Mouse (Mus musculus) adrenal gland, adult 10 weeks (tissue): ENCODE measurements around the gene Cbs. TPM values are rescaled to one million over a fixed set of nuclear protein-coding genes. Genes with fewer than 3 reads are reported as not detected.

Experiments
- polyA plus RNA-seq: library from polyadenylated mRNA; stranded (reverse); fragments of 350-450 nt; fragmentation: Illumina TruSeq; extraction: RNeasy Lipid Tissue Mini Kit (QIAGEN cat#74804); gene quantifications from one replicate; pipeline ENCODE4 v1.2.3, GENCODE M21; 2014; ENCODE audit warnings: low read depth, low replicate concordance

The Cbs gene
- 1.0 TPM for polyA plus RNA-seq

GRCm38 (mm10) chr17:31636942-31637811, at the start of gene Cbs:
Gene Cbs (minus strand): TSS chr17:31637238.

GRCm38 (mm10) chr17:31677507-31677906, 40.5 kb upstream of the Cbs start, which contains the start of gene Cryaa:
Gene Cryaa (plus strand): TSS chr17:31677807.

GRCm38 (mm10) chr17:31658468-31659185, 21.6 kb upstream of the Cbs start, which contains the start of gene U2af1:
Gene U2af1 (minus strand): TSS chr17:31658892.

GRCm38 (mm10) chr17:31564015-31564857, 72.8 kb downstream of the Cbs start, which contains the start of gene Pknox1:
Gene Pknox1 (plus strand): TSS chr17:31564734.

Other genes starting within 250 kb of the Cbs start
- 3.1 TPM for gene Wdr4, start 117.3 kb downstream of the Cbs start, polyA plus RNA-seq
- 57.2 TPM for gene Ndufv3, start 117.1 kb downstream of the Cbs start, polyA plus RNA-seq
- gene Pknox1, start 72.5 kb downstream of the Cbs start, polyA plus RNA-seq = 5.8 TPM
- 71.6 TPM for gene U2af1, start 21.7 kb upstream of the Cbs start, polyA plus RNA-seq
- not detected for gene Cryaa, start 40.6 kb upstream of the Cbs start, polyA plus RNA-seq
- 7.2 TPM for gene Sik1, start 218.6 kb upstream of the Cbs start, polyA plus RNA-seq